Mouse (Mus musculus): Measurements from ENCODE around the gene Slc35f4.

GRCm38 (mm10) chr14:49302271-49302857, 223.5 kb downstream of the Slc35f4 start:
- TF ChIP-seq TAL1 (IDR thresholded peaks at IDR 0.05; ENCODE audit: low read length) (no peak), GATA1 (IDR thresholded peaks at IDR 0.05; ENCODE audit: low read length) (no peak)
